Mouse (Mus musculus) CH12F3 (cell line): ENCODE measurements at regions not wholly inside any gene's neighbourhood (a gene's known extent, or its start where the extent isn't known, plus 50 kb on each side); places are given as distances from the start of the nearest gene placed in this dataset.

Experiments
- in situ Hi-C: fragments of 300-500 bp; cut with MboI; formaldehyde crosslinking; loops from 2 replicates; pipeline ENCODE4 v1.14.3; 2020; ENCODE audit warnings: low sequenced_read_pairs

DNA sequence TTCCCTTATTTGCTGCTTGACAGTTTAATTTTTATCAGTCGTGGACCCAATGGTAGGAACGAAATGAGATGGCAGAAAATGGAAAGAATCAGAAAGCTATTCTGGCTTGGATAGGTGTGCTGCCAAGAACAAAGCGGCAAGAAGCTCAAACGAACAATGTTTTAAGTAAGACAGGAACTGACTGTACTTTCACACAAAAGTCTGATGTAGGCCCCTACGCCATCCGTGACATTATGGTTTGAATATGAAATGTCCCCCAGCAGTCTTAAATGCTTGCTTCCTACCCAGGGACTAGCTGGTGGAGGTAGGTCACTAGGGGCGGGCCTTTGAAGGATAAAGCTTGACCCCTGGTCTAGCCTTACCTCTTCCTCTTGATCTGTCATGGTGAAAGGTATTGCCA is 90.5 kb upstream of the Barx2 start:
- in situ Hi-C loops = no loop called here

DNA sequence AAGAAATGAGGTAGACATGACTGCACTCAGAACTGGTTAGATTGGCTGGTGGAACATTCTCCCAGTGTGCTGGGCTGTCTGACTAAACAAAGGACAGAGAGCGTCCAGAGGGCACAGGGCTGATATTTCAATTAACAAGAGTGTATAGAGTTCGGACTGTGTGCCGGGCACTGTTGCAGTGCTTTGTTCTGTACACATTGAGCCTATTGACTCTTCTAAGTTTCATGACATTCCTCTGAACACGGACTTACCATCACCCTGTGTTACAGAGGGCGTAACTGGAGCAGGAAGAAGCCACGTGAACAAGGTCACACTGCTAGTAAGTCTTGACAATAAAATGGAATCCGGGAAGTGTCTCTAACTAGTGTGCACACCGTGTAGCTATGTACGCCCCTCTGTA is 92.1 kb upstream of the Barx2 start:
- in situ Hi-C loops = no loop called here

DNA sequence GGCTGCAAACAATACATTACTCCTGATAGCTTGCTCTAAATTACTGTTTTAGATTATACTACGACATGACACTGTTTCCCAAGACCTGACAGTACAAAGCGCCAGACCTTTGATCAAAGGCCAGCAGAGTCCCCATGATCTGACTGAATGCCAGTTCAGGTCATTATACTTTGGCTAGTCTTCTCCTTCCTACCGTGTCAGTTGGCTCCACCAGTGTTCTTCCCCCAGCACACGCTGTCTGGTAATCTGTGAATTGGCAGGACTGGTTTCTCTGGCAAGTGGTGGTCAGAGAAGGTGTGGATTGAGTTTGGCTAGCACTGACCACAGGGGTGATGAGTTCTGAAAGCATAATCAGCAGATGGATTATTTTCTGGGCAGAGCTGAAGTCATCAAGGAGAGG is 93.1 kb upstream of the Barx2 start:
- in situ Hi-C loops = no loop called here

DNA sequence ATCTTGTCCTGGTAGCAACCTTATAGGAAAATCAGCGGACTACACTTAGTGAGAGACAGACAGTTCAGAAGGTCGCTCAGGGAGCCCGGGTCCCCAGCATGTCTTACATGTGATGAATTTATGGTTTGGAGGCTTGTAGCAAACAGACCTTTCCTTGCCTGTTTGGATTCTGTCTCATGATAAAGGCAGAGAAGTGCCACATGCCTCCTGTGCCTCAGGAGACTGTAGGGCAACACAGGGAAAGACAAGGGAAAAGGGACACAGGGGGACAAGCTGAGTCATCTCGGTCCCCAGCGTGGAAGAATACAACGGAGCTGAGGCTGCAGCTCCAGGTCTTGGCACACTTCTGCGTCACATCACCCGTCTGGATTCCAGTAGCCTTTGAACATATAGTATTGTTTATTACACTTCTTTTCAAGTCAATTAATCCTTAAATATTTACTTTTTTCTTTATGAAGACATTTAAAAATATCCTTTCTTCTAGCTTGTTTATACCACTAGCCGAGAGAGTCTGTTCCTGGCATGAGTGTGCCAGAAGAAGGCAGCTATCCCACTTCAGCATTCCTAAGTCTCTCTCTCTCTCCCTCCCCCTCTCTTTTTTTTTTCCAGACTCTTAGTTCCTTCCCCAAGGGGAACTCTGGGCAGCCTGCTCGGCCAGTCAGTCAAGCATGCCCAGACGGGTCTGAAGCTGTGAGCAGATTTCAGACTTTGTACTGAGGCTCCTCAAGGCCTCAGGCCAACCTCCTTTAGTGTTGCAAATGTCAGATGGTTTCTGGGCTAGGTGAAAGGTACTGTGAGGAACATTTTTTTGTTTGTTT is 97.9 kb upstream of the Barx2 start:
- in situ Hi-C loops = no loop called here

DNA sequence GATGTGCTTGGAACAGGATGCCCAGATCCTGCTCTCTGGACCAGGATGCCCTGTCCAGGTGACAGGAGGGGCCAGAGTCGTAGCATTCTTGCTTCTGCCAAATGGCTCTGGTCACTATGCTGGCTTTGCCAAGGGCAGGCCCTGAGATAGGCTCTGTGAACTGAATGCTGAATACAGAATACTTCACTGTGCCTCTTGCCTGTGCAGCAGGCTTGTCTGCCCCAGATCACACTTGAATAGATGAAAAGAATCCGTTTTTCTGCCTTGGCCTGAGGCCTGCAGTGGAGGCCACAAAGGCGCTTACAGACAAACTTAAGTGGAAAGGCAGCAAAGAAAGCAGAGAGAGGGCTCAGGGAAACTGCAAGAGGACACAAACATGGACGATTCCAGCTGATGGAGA is 99.7 kb upstream of the Arhgap32 start:
- in situ Hi-C loops = no loop called here

DNA sequence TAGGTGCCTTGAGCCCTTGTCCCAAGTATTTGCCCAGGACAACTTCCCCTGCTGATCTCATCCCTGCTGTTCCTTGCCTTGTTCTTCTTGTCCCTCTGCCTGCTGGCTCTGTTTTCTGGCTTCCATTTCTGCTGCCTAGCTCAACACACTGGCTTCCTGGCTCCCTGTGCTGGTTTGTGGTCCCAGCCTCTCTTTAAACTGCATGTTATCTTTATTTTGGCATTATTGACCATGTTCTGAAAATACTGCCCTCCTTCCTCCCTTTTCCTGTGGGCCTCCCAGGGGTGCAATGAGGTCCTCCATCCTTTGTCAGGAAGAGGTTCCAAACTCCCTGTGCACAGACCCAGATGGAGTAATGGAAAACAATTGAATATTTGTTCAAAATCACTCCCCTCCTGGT is 97.9 kb upstream of the Arhgap32 start:
- in situ Hi-C loops = no loop called here

DNA sequence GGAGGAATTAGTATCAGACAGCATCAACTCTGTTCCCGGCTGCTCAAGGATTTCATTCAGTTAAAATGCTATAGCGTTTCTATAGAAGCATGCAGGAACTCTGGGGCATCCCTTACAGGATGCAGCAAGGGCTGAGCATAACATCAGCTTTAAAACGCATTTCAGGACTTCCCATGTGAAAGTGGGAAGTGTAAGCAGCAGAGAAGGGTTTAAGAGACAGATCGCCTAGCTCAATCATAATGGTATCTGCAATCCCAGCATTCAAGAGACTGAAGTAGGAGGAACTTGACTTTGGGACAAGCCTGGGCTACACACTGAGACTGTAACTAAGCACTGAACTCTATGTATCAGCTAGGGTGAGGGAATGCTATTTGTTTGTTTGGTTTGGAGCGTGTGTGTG is 96.2 kb upstream of the Arhgap32 start:
- in situ Hi-C loops = no loop called here

DNA sequence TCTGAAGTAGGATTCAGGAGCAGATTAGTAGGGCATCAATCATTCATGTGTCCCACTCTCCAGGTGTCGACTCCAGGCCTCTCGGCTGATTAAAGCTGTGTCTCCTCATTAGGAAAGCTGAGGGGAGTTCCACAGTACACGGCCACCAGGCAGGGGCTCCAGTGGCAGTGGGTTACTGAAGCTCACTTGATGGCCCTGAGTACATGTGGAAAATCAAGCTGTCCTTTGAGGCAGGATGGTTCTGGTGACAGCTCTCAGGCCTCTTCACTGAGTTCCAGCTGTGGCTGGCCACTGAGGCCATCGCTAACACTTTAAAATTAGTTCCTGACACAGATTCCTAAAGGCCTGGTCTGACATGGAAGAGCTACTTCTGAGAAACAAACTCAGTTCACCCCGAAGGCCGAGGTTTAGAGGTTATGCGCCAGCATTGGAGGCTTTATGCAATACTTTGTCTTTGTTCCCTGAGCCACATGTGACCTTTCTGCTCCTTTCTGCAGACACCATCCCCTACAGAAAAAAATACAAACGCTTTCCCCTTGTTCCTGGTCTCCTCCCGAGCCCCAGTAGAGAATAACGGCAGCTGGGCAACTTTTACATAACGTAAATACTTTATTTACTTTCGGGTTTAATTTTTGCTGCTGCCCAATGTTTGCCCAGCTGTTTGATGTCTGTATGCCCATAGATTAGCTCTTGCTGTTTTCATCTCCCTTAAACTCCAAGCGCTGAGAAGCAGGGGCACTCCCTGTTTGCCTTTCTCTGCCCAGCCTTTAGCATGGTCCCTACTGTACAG is 94.8 kb upstream of the Arhgap32 start:
- in situ Hi-C loops = no loop called here

DNA sequence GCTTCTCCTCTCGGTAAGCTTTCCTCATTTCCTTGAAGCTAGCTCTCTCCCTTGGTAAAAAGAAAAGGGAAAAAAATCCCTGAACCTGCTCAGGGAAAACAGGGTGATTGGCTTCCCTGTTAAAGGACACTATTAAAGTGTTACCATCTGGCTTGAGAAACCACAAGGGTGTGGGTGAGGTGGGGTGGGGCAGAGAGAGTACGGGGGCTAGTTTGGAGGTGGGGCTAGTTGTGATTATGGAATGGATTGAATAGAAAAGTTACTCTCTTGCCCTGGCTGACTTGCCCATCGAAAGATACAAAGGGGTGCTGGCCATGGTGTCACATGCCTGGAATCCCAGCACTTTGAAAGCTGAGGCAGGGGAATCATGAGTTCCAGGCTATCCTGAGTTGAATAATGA is 94.2 kb upstream of the Arhgap32 start:
- in situ Hi-C loops = no loop called here

DNA sequence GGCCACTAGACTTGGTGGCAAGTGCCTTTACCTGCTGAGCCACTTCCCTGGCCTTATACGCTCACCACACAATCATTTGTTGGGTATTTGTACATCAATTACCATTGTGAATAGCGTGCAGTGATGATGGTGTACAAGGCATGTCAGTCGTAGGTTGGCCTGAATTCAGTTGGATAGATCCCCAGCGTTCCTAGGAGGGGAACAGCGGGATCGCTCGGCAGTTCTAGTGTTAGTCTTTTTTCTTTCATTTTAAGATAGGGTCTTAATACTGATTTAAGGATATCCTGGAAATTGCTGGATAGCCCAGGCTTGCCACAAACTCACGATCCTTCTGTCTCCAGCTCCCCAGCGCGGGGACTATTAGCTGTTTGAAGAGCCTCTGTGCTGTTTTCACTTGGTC is 92.9 kb upstream of the Arhgap32 start:
- in situ Hi-C loops = no loop called here

DNA sequence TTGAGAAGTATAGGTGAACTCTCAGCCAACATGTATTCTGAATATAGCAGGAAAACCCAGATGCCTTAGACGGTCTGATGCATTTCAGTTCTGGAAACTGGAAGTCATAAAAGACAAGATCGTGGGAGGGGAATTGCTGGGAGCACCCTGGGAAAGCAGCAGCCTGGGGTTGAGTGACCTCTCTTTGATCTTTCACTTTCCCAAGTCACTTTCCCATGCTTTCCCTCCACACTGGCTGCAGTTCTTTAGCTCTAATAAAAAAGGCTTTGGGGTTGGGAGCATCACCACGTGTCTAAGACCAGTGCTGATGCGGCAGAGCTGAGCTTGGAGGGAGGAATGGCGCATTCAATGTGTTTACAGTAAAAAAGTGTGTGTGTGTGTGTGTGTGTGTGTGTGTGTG is 91.2 kb upstream of the Arhgap32 start:
- in situ Hi-C loops = no loop called here

DNA sequence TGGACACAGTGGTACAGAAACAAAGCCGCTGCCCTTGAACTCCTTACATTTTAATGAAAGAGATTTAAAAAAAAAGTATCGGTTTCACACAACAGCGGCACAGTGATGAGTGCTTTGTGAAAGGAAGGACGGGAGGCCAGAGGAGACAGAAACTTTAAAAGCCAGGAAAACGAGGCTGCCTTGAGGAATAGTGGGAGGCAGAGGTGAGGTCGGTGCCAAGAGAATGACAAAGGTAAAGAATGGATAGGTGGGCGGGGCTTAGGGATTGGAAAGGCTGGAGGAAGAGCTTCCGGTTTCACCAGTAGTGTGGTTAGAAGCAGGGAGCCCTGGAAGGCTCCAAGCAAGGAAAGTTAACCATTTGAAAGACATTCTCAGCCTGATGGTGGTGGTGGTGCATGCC is 88.0 kb upstream of the Arhgap32 start:
- in situ Hi-C loops = no loop called here

DNA sequence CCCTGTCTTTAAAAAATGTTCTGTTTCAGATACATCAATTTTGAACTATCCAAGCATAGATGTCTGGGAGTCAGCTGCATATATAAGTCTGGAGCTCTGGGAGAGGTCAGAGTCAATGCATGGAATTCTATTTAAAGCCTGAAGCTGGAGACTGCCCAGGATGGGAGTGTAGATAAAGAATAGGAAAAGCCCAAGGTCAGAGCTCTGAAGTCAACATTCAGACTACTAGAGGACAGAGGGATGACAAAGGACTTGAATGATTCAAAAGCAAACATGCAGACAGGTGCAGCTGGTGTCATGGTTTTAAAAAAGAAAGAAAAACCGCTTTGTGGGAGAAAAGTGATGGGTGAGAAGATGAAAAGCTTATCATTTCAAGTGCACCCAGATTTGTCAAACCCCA is 86.9 kb upstream of the Arhgap32 start:
- in situ Hi-C loops = no loop called here

DNA sequence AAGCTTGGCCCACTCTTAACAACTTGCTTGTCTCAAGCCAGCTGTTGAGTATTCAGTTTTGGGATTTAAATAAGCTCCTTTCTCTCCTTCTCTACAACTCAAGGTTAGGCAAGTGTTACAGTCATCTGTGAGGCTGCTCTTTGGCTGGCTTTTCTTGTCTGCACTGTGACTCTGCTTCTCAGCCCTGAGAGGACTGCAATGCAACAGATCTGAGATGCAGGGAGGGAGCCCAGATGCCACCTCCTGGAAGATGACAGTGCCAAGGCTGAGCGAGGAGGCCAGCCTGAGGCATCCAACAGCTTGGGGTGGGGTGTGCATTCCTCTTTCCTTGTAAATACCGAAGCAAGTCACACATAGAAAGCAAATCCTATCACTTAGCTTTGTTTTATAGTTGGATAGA is 86.2 kb upstream of the Arhgap32 start:
- in situ Hi-C loops = no loop called here

DNA sequence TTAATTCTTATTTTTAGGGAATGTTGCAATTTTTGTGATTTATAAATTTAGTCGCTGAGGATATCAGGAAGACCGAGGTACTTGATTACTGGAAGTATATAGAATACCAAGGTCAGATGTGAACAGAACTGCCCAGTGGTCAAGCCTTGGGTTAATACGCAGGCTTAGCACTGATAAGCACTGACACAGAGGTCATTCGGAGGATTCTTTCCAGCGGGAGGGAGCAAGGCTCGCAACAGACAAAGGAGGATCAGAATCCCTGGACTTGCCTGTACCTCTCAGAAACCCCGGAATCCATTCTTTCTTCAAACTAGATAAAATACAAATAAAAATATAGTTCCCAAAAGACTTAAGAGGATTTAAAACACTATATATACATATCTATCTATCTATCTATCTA is 85.7 kb upstream of the Arhgap32 start:
- in situ Hi-C loops = no loop called here

DNA sequence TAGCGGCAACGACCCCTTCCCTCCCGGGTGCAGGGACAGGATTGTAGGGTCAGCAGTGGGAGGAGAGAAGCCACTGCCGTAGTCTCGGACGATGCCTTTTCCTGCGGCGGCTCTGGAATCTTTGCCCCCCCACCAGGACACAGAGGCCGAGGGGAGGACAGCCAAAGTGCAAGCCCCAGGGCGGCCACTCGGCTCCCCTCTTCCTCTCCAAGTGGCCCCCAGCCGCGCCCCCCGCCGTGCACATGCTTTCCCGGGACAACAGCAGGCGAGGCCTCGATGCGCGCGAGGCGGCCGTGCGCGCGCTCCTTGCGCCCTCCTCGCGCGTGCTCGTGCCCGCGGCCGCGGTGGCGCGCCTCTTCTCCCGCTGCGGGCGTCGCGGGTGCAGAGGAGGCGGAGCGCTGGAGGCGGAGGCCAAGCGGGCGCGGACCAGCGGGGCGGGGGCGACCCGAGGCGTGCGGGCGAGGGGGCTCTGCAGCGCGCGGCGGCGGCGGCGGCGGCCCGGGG is 83.9 kb upstream of the Arhgap32 start:
- in situ Hi-C loops = no loop called here

DNA sequence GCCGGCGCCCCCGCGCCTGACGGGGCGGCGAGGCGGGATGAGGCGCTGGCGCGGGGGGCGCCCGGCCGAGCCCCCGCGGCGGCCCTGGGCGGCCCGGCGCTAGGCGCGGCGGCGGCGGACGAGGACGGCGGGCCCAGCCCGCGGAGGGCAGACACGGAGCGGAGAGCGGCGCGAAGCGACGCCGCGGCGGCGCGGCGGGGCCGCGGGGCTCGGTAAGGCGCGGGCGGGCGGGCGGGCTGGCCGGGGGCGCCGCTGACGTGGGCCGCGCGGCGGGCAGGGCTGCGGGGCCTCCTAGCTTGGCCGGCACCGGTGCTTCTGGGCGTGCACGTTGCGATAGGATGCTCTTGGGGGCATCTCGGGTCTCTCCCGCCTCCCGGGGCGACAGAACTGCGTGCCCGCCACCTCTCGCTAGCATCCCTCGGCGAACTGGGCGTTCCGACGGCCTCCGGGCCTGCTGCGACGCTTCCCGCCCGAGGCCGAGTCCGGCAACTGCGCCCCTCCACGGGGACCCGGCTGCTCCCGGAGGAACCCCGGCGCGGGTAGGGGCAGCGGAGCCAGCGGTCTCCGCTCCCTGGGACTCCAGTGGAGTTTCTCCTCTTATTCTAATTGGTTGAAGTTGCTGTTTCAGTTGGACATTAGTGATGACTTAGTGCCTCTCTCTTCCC is 83.3 kb upstream of the Arhgap32 start:
- in situ Hi-C loops = no loop called here

DNA sequence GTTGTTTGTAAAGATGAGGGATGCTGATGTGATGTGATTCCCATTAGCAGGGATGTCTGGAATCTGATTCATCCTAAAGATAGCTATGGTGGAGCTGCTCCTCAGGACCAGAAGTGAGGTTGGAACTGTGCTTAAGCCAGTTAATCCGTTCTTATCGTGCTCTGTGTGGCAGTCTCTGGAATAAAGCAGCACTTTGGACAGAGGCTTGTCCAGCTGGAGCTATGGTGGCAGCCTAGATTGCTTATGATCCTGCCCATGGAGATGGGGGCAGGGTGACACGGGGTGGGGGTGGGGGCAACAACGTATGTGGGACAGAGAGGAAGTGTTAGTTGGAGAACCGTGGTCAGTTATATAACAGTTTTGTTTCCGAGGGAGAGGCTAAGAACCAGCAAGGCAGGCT is 82.0 kb upstream of the Arhgap32 start:
- in situ Hi-C loops = no loop called here

DNA sequence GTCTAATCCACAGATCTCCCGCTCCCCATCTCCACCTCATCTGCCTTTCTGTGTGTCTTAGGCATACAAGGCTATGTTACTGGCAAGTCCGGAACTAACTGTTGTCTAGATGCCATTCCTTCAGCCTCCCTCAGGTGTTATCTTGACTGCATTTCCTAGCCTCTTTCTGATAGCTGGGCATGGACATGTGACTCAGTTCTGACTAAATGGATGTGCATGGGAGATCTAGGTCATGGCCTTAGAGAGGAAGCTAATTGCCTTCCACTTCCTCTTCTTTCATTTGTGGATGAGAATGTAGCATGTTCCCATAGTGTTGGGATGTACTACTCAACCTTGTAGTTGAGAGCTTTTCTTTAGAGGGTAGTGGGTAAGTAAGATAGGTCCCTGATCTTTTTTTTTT is 75.9 kb upstream of the Arhgap32 start:
- in situ Hi-C loops = no loop called here

DNA sequence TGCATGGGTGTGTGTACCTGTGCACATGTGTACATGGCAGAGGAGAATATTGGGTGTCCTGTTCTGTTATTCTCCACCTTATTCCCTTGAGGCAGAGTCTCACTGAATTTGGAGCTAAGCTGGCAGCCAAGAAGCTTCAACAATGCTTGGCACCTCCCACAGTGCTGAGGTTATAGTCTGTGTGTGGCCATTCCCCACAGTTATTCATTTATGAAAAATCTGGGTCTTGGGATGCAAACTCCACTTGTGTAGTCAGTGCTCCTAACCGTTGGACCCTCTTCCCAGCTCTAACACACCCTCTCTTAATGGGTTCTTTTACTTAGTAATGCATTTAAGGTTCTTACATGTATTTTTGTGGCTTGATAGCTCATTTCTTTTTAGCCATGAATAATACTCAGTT is 72.6 kb upstream of the Arhgap32 start:
- in situ Hi-C loops = no loop called here

DNA sequence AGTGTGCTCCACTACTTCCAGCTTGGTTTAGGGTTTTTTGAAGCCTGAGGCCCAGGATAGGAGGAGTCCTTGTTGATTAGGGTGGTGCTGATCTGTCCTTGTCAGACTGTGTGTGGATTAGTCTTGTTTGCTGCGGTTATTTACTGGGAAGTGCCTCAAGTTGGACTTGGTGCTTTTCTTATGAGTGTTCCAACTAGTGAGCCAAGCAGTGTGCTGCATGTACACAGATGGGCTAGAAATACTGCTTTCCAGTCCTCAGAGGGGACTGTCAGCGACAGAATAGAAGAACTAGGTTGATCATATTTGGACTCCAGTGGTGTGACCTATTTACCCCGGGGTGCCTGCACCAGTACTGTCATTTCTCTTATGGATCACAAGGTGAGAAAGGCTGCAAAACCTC is 69.1 kb upstream of the Arhgap32 start:
- in situ Hi-C loops = no loop called here

DNA sequence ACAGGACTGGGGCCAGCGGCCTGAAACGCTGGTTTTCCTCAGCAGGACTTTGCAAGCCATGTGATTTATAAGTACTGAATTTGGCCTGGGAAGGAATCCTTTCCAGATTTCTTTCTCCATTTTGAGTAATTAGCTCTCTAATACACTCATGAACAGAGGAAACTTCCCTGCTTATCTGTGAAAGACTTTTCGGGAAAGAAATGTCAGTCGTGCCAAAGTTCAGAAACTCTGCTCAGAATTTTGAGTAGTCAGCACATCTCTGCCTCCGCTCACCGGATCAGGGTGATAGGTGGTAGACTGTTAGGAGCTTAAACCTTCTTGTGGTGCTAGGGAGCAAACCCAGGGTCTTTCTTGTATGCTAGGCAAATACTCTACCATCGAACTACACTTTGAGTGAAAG is 67.0 kb upstream of the Arhgap32 start:
- in situ Hi-C loops = no loop called here
